Mouse (Mus musculus): ENCODE results near the gene Eif5b.
"Not testable (repeated sequence)": the region's sequence is repeated elsewhere in the genome, so short reads cannot be mapped to it uniquely, and the experiment has no call there.

Eif5b gene

GRCm38 (mm10) chr1:38006741-38007140, 8.9 kb downstream of the Eif5b start:
- no peak for DNase-seq

- DNase-seq, result no peak
Observed at GRCm38 (mm10) chr1:38011647-38012046, 13.8 kb downstream of the Eif5b start.

- DNase-seq, result peak in 1 of 2 experiments; percentile 34
Observed at GRCm38 (mm10) chr1:38012104-38012503, 14.3 kb downstream of the Eif5b start.

GRCm38 (mm10) chr1:38012509-38012908, 14.7 kb downstream of the Eif5b start:
- no peak for DNase-seq

- no peak for DNase-seq
Observed at GRCm38 (mm10) chr1:38014551-38015203, 16.9 kb downstream of the Eif5b start.

GRCm38 (mm10) chr1:38027301-38027700, 29.5 kb downstream of the Eif5b start:
- DNase-seq, result no peak

- no peak for DNase-seq
Observed at GRCm38 (mm10) chr1:38031391-38031790, 33.6 kb downstream of the Eif5b start.

GRCm38 (mm10) chr1:38035521-38035920, 37.7 kb downstream of the Eif5b start:
- DNase-seq, result no peak

- no peak for DNase-seq
Observed at GRCm38 (mm10) chr1:38037375-38037774, 39.6 kb downstream of the Eif5b start.

GRCm38 (mm10) chr1:38038898-38039297, 41.1 kb downstream of the Eif5b start:
- DNase-seq, result no peak

- no peak for DNase-seq
Observed at GRCm38 (mm10) chr1:38048121-38048520, 50.3 kb downstream of the Eif5b start.

- DNase-seq, result no peak
Observed at GRCm38 (mm10) chr1:38049562-38049961, 51.8 kb downstream of the Eif5b start.

- DNase-seq, result no peak
Observed at GRCm38 (mm10) chr1:38055176-38055575, 57.4 kb downstream of the Eif5b start.

- no peak for DNase-seq
Observed at GRCm38 (mm10) chr1:38058417-38058816, 60.6 kb downstream of the Eif5b start.

- DNase-seq, result not testable (repeated sequence)
Observed at GRCm38 (mm10) chr1:38062156-38062555, 64.3 kb downstream of the Eif5b start.

- no peak for DNase-seq
Observed at GRCm38 (mm10) chr1:38067276-38067675, 69.5 kb downstream of the Eif5b start.

- DNase-seq, result no peak
Observed at GRCm38 (mm10) chr1:38071326-38071725, 73.5 kb downstream of the Eif5b start.

- DNase-seq, result no peak
Observed at GRCm38 (mm10) chr1:38081316-38081715, 83.5 kb downstream of the Eif5b start.

- no peak for DNase-seq
Observed at GRCm38 (mm10) chr1:38103214-38103613, 105.4 kb downstream of the Eif5b start.

GRCm38 (mm10) chr1:38103813-38104212, 106.0 kb downstream of the Eif5b start:
- DNase-seq, result no peak

Measured in lung, postnatal 4 days (tissue).